Mouse (Mus musculus) left cerebral cortex, postnatal 10 days (tissue): Measurements from ENCODE around the gene Nhsl1. TPM values are rescaled to one million over a fixed set of nuclear protein-coding genes. Genes with fewer than 3 reads are reported as not detected.

Experiments
- DNase-seq, 2 experiments: peaks; one replicate each; pipeline ENCODE4 v3.0.0; 2021 to 2022; ENCODE audit warnings: low spot score in 2 of 2, mixed read lengths in 1 of 2; ENCODE audit errors: extremely low spot score in 1 of 2
- intact Hi-C: fragments of 180-260 bp; cut with DNase I; formaldehyde crosslinking; loops from one replicate; pipeline ENCODE4 v1.15.1; 2025
- total RNA-seq, 2 experiments: library from RNA; stranded (reverse); gene quantifications; 2 replicates each; pipeline ENCODE4 v1.2.3; 2021

Gene Nhsl1
- total RNA-seq, 2 experiments from 2014 or later = 40.8 to 43.5 TPM

GRCm38 (mm10) chr10:18339386-18339785 is 20.6 kb downstream of the Nhsl1 start:
- DNase-seq = no peak
- intact Hi-C loops = no loop called here

- DNase-seq = no peak
- intact Hi-C loops = no loop called here
These were observed 22.1 kb downstream of the Nhsl1 start for GRCm38 (mm10) chr10:18340930-18341329.

- intact Hi-C loops = no loop called here
- no peak for DNase-seq
These were observed 22.8 kb downstream of the Nhsl1 start for GRCm38 (mm10) chr10:18341444-18342196.

GRCm38 (mm10) chr10:18347231-18347630 is 28.4 kb downstream of the Nhsl1 start:
- no peak for DNase-seq
- intact Hi-C loops = no loop called here

- DNase-seq = no peak
- intact Hi-C loops = no loop called here
These were observed 32.0 kb downstream of the Nhsl1 start for GRCm38 (mm10) chr10:18350781-18351180.

GRCm38 (mm10) chr10:18352937-18353336 is 34.2 kb downstream of the Nhsl1 start:
- DNase-seq = no peak
- intact Hi-C loops = no loop called here

GRCm38 (mm10) chr10:18354103-18354502 is 35.3 kb downstream of the Nhsl1 start:
- no peak for DNase-seq
- intact Hi-C loops = no loop called here

- intact Hi-C loops = no loop called here
These were observed 37.7 kb downstream of the Nhsl1 start for GRCm38 (mm10) chr10:18356461-18356860.

GRCm38 (mm10) chr10:18357212-18357611 is 38.4 kb downstream of the Nhsl1 start:
- intact Hi-C loops = no loop called here
- DNase-seq = no peak

More at GRCm38 (mm10) chr10:18356461-18356860, 37.7 kb downstream of the Nhsl1 start:
- no peak for DNase-seq

- intact Hi-C loops = no loop called here
- DNase-seq = no peak
These were observed 39.7 kb downstream of the Nhsl1 start for GRCm38 (mm10) chr10:18358461-18358860.

- intact Hi-C loops = no loop called here
These were observed 41.4 kb downstream of the Nhsl1 start for GRCm38 (mm10) chr10:18360175-18360574.

GRCm38 (mm10) chr10:18365432-18365831 is 46.6 kb downstream of the Nhsl1 start:
- DNase-seq = no peak
- intact Hi-C loops = no loop called here

More at GRCm38 (mm10) chr10:18360175-18360574, 41.4 kb downstream of the Nhsl1 start:
- peak in 1 of 2 experiments; percentile 55 for DNase-seq

- intact Hi-C loops = no loop called here
- no peak for DNase-seq
These were observed 47.9 kb downstream of the Nhsl1 start for GRCm38 (mm10) chr10:18366697-18367096.

- intact Hi-C loops = no loop called here
- DNase-seq = no peak
These were observed 49.3 kb downstream of the Nhsl1 start for GRCm38 (mm10) chr10:18368111-18368510.

- DNase-seq = no peak
These were observed 51.9 kb downstream of the Nhsl1 start for GRCm38 (mm10) chr10:18370475-18371286.

GRCm38 (mm10) chr10:18371866-18372265 is 53.1 kb downstream of the Nhsl1 start:
- DNase-seq = peak in 1 of 2 experiments; percentile 34
- intact Hi-C loops = no loop called here

More at GRCm38 (mm10) chr10:18370475-18371286, 51.9 kb downstream of the Nhsl1 start:
- intact Hi-C loops = no loop called here

GRCm38 (mm10) chr10:18375301-18375700 is 56.5 kb downstream of the Nhsl1 start:
- no peak for DNase-seq
- intact Hi-C loops = no loop called here

- intact Hi-C loops = loop anchor here (5.0 kb wide), 1 partner anchor 67 kb away; the partner anchor contains the start of gene Nhsl1
These were observed 66.0 kb downstream of the Nhsl1 start for GRCm38 (mm10) chr10:18384766-18385165.

GRCm38 (mm10) chr10:18386224-18386623 is 67.4 kb downstream of the Nhsl1 start:
- peak; percentile 44 to 52 for DNase-seq
- intact Hi-C loops = loop anchor here (5.0 kb wide), 1 partner anchor 69 kb away; the partner anchor contains the start of gene Nhsl1

More at GRCm38 (mm10) chr10:18384766-18385165, 66.0 kb downstream of the Nhsl1 start:
- DNase-seq = no peak
